Mouse (Mus musculus) heart, postnatal 4 days (tissue): ENCODE results near the gene Glyatl3. TPM values are rescaled to one million over a fixed set of nuclear protein-coding genes. Genes with fewer than 3 reads are reported as not detected.

Experiments used
- DNase-seq: peaks from one replicate; pipeline ENCODE4 v3.0.0; 2021
- total RNA-seq, 2 experiments: library from RNA; stranded (reverse); gene quantifications; 2 replicates each; pipeline ENCODE4 v1.2.3; 2021

Gene Glyatl3
- total RNA-seq = not detected

- DNase-seq = no peak
Measured at GRCm38 (mm10) chr17:40914250-40914649, at the start of gene Glyatl3. TSS of gene Glyatl3 (minus strand) at chr17:40914350.

GRCm38 (mm10) chr17:40948518-40948917 is 34.4 kb upstream of the Glyatl3 start:
- no peak for DNase-seq

- DNase-seq = peak; percentile 98
Measured at GRCm38 (mm10) chr17:40934420-40935231, 20.5 kb upstream of the Glyatl3 start, which contains the start of the genes Mut and Cenpq. TSS of gene Mut (plus strand) at chr17:40934685. TSS of gene Cenpq (minus strand) at chr17:40935047.

DNA sequence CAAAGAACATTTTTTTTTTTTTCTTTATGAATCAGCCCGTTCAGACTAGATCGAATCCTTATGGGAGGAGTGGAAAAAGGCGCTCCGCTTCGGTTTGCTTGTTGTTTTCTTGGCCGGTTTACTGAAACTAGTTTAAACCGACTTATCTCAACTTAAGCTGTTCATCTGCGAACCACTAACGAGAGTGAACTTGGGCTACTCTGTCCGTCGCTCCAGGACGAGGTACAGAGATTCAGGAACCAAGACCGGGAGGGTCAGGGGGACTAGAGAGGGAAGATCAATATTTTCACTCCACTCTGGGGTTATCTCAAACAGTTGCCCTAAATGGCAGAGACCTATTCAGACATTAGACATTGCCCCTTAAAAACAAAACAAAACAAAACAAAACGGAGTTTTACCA is 19.8 kb upstream of the Glyatl3 start:
- DNase-seq = no peak

DNA sequence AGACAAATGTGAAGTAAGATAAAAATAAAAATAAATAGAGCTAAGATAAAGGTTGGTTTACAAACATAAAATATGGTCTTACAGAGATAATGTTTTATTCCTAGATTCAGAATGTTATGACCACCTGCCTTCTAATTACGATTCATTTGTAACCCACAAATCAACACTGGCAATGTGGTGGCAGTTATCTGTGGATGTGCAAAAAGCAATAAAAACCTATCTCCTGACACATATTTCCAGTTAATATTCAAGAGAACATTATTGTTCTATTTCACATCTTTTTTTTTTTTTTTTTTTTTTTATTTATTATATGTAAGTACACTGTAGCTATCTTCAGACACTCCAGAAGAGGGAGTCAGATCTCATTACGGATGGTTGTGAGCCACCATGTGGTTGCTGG is 1.3 kb upstream of the Glyatl3 start:
- no peak for DNase-seq

DNA sequence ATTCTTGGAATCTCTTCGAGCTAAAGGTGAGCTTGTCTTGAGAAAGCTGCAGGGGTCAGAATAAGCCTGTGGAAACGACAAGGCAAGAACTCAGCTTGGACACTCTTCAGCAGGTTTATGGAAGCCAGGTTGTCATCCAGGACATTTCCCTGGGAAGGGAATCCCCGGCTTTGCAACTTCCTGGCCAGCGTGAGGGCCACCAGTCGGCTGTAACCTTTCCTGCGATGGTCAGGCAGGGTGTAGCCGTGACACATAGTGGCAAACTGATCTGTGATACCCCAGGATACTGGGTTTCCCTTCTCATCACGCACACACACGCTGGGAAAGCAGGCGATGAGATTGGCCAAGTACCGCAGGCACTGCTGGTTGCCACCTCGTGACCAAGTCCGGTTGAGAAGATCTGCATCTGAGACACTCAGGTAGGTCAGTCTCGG is 9.4 kb downstream of the Glyatl3 start:
- no peak for DNase-seq

DNA sequence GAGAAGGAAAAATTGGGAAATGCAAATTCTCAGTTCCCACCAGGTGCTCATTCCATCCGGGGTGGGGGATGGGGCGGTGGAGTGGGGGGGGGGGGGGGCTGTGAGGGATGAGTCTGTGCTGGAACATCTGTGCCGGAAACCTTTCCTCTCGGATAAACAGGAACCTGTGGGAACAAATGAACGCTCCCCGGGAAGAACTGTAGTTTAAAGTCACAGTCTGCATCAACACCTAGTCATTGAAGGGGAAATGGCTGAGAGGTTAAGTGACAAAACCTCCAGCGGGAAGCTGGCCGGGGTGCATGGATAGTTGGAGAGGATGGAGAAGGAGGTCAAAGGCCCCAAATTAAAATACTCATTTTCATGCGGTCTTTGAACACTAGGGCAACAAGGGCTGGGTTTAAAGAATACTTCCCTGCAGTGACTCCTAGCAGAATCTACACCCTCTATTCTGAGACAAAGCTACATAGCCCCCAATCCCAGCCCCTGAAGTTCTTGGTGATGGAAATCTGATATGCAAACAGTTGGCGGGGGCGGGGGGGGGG is 10.0 kb downstream of the Glyatl3 start:
- DNase-seq = no peak

DNA sequence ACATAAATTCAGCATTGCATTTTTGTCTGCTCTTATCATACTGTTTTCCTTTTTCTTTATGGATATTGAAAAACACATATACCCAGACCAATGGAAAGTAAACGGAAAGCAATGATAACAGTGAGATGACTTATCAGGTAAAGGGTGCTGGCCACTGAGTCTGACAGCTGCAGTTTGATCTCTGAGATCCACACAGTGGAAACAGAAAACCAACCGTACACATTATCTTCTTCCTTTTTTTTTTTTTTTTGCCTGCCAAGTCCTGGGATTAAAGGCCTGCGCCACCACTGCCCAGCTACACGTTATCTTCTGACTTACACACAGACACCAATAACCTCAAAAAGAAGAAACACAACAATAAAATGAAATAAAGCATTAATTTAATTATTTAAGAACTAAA is 10.8 kb downstream of the Glyatl3 start:
- no peak for DNase-seq

- no peak for DNase-seq
Measured at GRCm38 (mm10) chr17:40899783-40900363, 14.3 kb downstream of the Glyatl3 start.

- no peak for DNase-seq
Measured at GRCm38 (mm10) chr17:40896863-40897262, 17.3 kb downstream of the Glyatl3 start.

DNA sequence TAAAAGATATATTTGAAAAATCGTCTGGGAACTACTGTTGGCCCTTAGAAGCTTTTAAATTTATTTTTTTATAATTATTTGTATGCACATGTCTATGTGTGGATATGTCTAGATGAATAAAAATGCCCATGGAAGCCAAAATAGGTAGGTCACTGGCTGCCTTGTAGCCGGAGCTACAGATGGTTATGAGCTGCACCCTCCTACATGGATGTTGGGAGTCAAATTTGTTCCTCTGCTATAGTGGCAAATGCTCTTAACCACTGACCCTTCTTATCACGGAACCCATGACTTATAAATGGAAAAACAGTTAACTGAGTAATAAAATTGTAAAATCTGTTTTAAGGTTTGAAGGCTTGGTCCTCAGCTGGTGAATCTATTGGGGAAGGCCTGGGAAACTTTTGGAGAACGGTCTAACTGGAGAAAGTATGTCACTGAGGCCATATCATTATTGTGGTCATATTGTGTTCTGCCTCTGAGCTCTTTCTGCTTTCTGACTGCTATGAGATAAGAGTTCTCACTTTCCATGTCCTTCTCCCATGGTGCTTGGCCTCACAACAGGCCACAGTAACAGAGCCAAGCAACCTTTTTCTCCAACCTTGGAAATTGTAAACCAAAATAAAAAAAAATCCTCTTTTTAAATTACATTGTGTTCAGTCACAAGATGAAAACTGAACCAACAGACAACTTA is 26.2 kb downstream of the Glyatl3 start:
- DNase-seq = no peak

DNA sequence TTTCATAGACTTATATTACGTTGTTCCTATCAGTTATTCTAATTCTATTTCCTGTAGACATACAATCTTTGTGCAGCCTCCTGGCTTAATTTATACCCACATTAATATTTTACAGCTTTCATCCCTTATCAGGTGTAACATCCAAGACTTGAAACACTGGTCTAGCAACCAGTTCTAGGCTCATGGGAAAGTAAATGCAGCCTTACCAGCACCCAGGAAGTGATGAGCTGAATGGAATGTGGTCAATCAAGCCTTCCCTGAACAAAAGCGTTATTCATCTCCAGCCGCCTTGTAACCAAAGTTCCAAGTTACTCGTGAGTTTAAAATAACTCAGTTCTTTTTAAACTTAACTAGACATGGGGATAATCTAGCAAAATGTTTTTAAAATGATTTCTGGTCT is 29.0 kb downstream of the Glyatl3 start:
- no peak for DNase-seq

DNA sequence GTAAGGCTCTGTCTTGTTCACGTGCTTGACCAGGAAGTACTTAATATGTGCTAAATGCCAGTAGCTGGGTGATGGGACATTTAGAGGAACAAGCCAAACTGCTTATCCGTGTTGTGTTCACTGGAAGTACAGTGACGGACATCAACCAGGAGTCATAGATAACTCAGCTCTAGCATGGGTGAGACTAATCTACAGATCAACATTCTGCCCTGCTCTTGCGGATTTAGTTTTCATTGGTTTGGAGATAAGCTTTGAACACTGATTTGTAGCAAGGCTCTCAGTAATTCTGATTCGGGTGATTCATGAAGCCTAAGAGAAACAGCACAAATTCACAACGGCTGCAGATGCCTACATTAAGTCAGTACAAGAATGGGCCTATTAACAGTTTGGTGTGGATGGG is 32.0 kb downstream of the Glyatl3 start:
- no peak for DNase-seq

DNA sequence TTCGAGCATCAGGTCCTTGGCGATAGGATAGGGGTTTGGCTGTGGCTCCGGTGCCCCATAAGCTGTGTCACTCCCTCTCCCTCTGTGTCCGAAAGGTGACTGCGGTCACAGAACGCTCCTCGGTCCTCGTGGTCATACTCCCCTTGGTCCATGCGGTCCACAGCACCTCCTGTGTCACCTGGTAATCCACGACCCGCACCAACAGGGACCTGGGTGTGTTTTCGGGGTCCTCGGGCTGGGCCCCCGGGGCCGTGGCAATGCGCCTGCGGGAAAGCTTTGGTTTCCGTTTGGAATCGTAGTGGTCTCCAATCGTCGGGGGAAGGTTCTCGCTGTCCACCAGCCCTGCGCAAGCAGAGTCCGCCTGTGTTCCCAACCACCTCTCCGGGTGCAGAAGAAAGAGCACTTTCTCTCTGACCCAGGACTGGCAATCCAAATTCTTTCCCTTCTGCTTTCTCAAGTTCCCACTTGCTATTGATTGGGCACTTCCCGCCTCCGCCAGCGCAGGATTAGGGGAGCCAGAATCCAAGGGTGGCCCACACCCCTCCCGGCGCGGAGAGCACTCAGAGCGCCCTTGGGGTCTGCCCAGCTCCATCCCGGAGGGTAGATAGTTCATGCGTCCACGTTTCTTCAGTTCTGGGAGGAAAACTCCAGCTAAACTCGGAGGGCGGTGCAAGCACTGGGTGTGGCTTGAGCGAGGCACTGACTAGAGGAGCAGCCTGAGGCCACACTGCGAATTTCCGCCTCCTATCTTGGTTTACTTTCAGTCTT is 34.0 kb downstream of the Glyatl3 start, which contains the start of gene 9130008F23Rik:
TSS of gene 9130008F23Rik (minus strand) at position 636 of the 768 bp plus-strand sequence.
- DNase-seq = peak; percentile 59

GRCm38 (mm10) chr17:40879528-40879923 is 34.6 kb downstream of the Glyatl3 start:
- DNase-seq = no peak

DNA sequence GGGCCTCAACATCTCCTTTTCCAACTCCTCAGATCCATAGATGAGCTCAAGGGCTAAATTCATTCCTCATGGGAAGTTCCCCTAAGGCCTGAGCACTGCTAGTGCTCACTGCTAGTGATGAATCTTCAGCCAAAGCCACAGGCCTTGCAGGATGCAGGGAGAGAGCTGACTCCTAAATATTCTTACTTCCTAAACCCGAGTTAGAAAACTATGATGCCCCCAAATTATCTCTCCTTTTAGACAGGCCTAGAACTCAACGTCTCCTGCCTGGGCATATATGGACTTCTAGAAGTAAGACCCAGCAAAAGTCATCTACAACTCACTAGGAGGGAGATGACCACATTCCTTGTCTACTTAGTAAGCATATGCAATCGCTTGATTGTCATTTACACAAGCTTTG is 36.4 kb downstream of the Glyatl3 start:
- no peak for DNase-seq

- DNase-seq = no peak
Measured at GRCm38 (mm10) chr17:40875568-40875967, 38.6 kb downstream of the Glyatl3 start.

- no peak for DNase-seq
Measured at GRCm38 (mm10) chr17:40874701-40875100, 39.4 kb downstream of the Glyatl3 start.

DNA sequence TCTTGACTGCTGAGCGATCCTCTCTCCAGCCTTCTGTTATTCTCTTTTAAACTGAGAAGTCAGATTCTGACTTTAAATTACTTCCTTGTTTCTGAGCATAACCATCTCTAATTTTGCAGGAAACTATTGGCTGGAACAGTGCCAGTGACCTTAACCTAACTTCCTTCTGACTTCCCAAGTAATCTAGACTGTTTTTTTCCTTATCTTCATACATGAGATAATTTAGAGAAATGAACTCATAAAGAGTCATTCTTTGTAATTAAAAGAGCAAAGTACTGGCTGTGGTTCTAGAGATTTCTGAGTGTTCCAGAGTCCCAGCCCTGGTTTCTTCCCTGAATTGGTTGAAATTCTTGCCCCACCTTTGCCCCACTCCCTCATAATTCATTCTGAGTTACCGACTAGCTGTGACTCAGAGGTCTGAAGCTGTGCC is 40.6 kb downstream of the Glyatl3 start:
- no peak for DNase-seq

GRCm38 (mm10) chr17:40872626-40873025 is 41.5 kb downstream of the Glyatl3 start:
- no peak for DNase-seq

DNA sequence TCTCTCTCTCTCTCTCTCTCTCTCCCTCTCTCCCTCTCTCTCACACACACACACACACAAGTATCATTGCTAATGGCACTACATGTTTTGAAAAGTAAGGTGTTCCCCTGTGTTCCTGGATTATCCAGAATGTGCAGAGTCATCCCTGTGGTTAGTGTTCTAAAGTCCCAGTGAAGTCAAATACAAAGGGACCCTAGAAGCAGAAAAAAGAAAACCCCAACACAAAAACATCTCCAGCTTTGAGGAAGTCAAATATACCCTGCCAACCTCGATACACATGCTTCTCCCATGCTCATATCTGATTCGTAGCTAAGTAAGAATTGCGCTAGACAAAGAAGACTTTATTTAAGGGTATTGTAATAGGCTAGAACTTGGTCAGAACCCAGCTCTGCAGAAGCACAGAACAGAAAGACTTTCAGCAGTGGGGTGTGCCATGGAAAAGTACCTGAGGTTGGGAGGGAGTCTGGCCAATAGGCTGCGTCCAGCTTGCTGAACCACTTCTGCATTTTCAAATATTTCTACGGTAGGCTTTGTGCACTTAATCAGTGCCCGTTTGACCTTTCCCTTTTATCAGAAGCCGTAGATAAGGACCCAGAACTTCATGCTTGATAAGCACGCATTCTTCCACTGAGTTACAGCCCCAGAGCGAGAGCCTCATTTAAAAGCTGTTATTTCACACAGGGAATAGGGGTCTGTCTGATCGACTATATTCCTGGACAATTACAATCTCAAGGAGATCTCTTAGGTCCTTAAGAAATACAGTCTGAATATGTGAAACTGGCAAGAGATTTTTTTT is 45.0 kb downstream of the Glyatl3 start:
- DNase-seq = no peak
